Mouse (Mus musculus) R1 (cell line): Measurements from ENCODE around the gene Bcar1.

ENCODE experiments used
- DNase-seq: peaks from one replicate; pipeline ENCODE4 v3.0.0-alpha.2; 2018; ENCODE audit warnings: low read depth, low spot score

The Bcar1 gene

GRCm38 (mm10) chr8:111716603-111717487 lies 26.8 kb downstream of the Bcar1 start:
- DNase-seq, result no peak

GRCm38 (mm10) chr8:111715514-111715913 lies 28.1 kb downstream of the Bcar1 start:
- DNase-seq, result no peak

GRCm38 (mm10) chr8:111714295-111714694 lies 29.3 kb downstream of the Bcar1 start:
- DNase-seq, result no peak

GRCm38 (mm10) chr8:111713817-111714216 lies 29.8 kb downstream of the Bcar1 start:
- DNase-seq, result no peak

- no peak for DNase-seq
Measured at GRCm38 (mm10) chr8:111713291-111713690, 30.3 kb downstream of the Bcar1 start.

- DNase-seq, result peak; percentile 76
Measured at GRCm38 (mm10) chr8:111712588-111712987, 31.0 kb downstream of the Bcar1 start.

GRCm38 (mm10) chr8:111712135-111712534 lies 31.5 kb downstream of the Bcar1 start:
- no peak for DNase-seq

- DNase-seq, result no peak
Measured at GRCm38 (mm10) chr8:111710777-111711485, 32.7 kb downstream of the Bcar1 start.

- DNase-seq, result no peak
Measured at GRCm38 (mm10) chr8:111709223-111709622, 34.4 kb downstream of the Bcar1 start.

- no peak for DNase-seq
Measured at GRCm38 (mm10) chr8:111708265-111708664, 35.3 kb downstream of the Bcar1 start.

- no peak for DNase-seq
Measured at GRCm38 (mm10) chr8:111705699-111706098, 37.9 kb downstream of the Bcar1 start.

GRCm38 (mm10) chr8:111705222-111705621 lies 38.4 kb downstream of the Bcar1 start:
- no peak for DNase-seq

- DNase-seq, result no peak
Measured at GRCm38 (mm10) chr8:111704585-111704984, 39.0 kb downstream of the Bcar1 start.

GRCm38 (mm10) chr8:111701380-111701779 lies 42.2 kb downstream of the Bcar1 start:
- DNase-seq, result no peak

GRCm38 (mm10) chr8:111700740-111701139 lies 42.9 kb downstream of the Bcar1 start:
- DNase-seq, result no peak

GRCm38 (mm10) chr8:111700201-111700600 lies 43.4 kb downstream of the Bcar1 start:
- DNase-seq, result no peak

GRCm38 (mm10) chr8:111699035-111699434 lies 44.6 kb downstream of the Bcar1 start:
- no peak for DNase-seq

- peak; percentile 57 for DNase-seq
Measured at GRCm38 (mm10) chr8:111697655-111698054, 46.0 kb downstream of the Bcar1 start.

- no peak for DNase-seq
Measured at GRCm38 (mm10) chr8:111695441-111695840, 48.2 kb downstream of the Bcar1 start.

- DNase-seq, result no peak
Measured at GRCm38 (mm10) chr8:111693261-111693741, 50.3 kb downstream of the Bcar1 start.

GRCm38 (mm10) chr8:111690960-111691445 lies 52.6 kb downstream of the Bcar1 start, which contains the start of gene Ctrb1:
Gene Ctrb1, minus strand, starts transcription at chr8:111691010.
- DNase-seq, result no peak

- DNase-seq, result peak; percentile 81
Measured at GRCm38 (mm10) chr8:111686881-111687280, 56.7 kb downstream of the Bcar1 start.
